Mouse (Mus musculus) myocyte (in vitro differentiated cells): ENCODE data around the gene AC140267.1.

Source experiments
- MAX ChIP-seq: IDR thresholded peaks from one replicate; pipeline ENCODE4 v1.6.1; 2011; ENCODE audit warnings: low read depth, mild to moderate bottlenecking, control low read depth
- USF1 ChIP-seq: IDR thresholded peaks from one replicate; pipeline ENCODE4 v1.6.1; 2011; ENCODE audit warnings: low read depth, mild to moderate bottlenecking, control low read depth, moderate library complexity

- no peak for TF ChIP-seq USF1
- TF ChIP-seq MAX = no peak
These were observed 7.4 kb upstream of the AC140267.1 start for GRCm38 (mm10) chr15:80228071-80228800.
